Mouse (Mus musculus): ENCODE measurements at regions not wholly inside any gene's neighbourhood (a gene's known extent, or its start where the extent isn't known, plus 50 kb on each side); places are given as distances from the start of the nearest gene placed in this dataset.
"Not testable (repeated sequence)": the region's sequence is repeated elsewhere in the genome, so short reads cannot be mapped to it uniquely, and the experiment has no call there.

- Histone ChIP-seq H3K4me1 (ENCODE audit: control insufficient read depth, insufficient read depth, insufficient read length, low read length) (peaks cover 11% of the 10 kb centered on the region), H3K27ac (replicated peaks; ENCODE audit: low read depth, low read length) (peak overlapping the region; percentile 76), H3K4me3 (ENCODE audit: insufficient read depth, low read depth, low read length) (no peak overlapping the region)
Observed at GRCm38 (mm10) chr4:55650186-55650585, 117.9 kb upstream of the Klf4 start.

- peaks cover 11% of the 10 kb centered on the region for H3K4me1 ChIP-seq (ENCODE audit: control insufficient read depth, insufficient read depth, insufficient read length, low read length)
Observed at GRCm38 (mm10) chr4:55648376-55648775, 116.1 kb upstream of the Klf4 start.

DNA sequence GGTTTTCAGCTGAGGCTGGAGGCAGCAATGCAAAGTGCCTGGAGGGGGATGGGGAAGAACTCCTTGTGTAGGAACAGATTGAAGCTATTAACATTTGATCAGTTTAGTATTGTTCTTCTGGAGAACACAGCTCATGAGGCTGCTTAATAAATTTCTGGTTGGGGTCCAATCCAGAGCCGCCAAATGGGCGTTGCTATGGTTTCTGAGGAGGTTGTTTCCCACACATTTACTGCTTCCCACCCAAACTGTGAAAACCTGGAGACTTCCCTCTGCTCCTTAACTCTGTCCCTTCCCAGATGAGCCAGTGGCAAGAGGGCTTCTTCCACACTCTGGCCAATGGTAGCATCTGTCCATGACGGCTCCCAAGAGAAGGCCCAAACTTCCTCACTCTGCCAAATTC is 113.2 kb upstream of the Klf4 start:
- H3K27ac ChIP-seq (replicated peaks; ENCODE audit: low read depth, low read length): no peak overlapping the region
- H3K4me3 ChIP-seq (ENCODE audit: insufficient read depth, low read depth, low read length): no peak overlapping the region

More at GRCm38 (mm10) chr4:55648376-55648775, 116.1 kb upstream of the Klf4 start:
- no peak overlapping the region for H3K4me3 ChIP-seq (ENCODE audit: insufficient read depth, low read depth, low read length)
- no peak overlapping the region for H3K27ac ChIP-seq (replicated peaks; ENCODE audit: low read depth, low read length)

DNA sequence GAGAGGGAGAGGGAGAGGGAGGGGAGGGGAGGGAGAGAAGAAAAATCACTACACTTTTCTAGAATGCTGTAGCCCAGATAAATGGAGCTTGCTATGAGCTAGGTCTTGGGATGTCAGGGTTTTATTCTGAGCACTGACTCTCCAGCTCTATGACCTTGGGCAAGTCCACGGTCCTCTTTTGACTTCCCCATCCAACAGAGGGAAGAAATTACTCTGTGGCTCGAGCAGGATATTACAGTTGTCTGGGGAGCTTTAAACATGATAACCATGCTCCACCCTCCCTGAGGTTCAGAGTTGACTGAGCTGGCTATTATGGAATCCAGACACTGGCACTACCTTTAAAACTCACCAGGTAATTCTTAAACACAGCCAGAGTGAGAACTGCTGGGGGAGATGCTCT is 112.6 kb upstream of the Klf4 start:
- H3K4me1 ChIP-seq (ENCODE audit: control insufficient read depth, insufficient read depth, insufficient read length, low read length): no peaks in the 10 kb centered on the region
- H3K4me3 ChIP-seq (ENCODE audit: insufficient read depth, low read depth, low read length): no peak overlapping the region
- H3K27ac ChIP-seq (replicated peaks; ENCODE audit: low read depth, low read length): no peak overlapping the region

More for the DNA sequence above, 113.2 kb upstream of the Klf4 start:
- H3K4me1 ChIP-seq (ENCODE audit: control insufficient read depth, insufficient read depth, insufficient read length, low read length): peaks cover 4% of the 10 kb centered on the region; the same call in 1 of the 2 replicates

DNA sequence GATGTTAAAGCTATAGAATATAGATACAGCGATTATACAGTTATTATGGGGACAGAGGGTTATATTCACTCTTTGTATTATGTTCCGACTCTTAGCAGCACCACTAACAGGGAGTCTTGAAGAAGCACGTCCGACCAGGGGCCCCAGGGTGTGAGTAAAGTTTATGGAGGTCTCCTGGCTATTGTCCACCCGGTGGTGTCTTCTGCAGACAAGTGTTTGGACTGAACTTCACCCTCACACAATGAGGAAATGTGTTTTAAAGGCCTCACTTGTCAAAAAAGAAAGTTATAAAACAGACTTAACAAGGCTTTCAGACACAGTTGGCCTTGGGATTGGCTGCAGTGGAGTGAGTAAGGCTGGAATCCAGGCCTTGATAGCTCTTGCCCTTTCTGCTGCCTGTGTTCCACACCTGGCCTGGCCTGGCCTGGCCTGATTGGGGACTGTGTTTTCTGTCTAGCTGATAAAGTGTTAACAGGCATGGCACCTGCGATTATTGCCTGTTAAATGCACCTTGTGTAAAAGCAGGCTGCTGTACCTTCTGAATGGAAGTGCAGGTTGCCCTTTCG is 102.8 kb upstream of the Klf4 start:
- Histone ChIP-seq H3K4me1 (ENCODE audit: control insufficient read depth, insufficient read depth, insufficient read length, low read length) (peaks cover 5% of the 10 kb centered on the region; the same call in 1 of the 2 replicates), H3K4me3 (ENCODE audit: insufficient read depth, low read depth, low read length) (no peak overlapping the region), H3K27ac (replicated peaks; ENCODE audit: low read depth, low read length) (no peak overlapping the region)

DNA sequence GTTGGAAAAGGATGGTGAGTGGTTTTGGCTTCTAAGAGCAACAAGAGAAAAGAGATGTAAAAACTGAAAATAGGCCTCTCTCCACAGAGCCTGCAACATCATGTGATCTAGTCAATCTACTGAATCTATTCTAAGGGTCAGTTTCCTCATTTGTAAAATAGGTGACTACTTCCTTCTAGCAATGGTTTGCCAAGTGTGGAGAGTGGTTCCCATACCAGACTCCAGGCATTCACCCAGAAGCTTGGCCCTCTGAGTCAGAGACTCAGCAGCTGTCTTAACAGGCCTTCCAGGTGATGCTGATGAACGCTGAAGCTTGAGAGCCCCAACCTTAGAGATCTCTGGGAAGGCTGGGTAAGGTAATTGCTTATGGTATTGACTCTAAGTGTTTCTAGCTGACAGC is 98.9 kb upstream of the Klf4 start:
- Histone ChIP-seq H3K4me3 (ENCODE audit: insufficient read depth, low read depth, low read length) (no peak overlapping the region), H3K4me1 (ENCODE audit: control insufficient read depth, insufficient read depth, insufficient read length, low read length) (peaks cover 5% of the 10 kb centered on the region; the same call in 1 of the 2 replicates), H3K27ac (replicated peaks; ENCODE audit: low read depth, low read length) (peak overlapping the region; percentile 68; the same call in 1 of the 2 replicates)

DNA sequence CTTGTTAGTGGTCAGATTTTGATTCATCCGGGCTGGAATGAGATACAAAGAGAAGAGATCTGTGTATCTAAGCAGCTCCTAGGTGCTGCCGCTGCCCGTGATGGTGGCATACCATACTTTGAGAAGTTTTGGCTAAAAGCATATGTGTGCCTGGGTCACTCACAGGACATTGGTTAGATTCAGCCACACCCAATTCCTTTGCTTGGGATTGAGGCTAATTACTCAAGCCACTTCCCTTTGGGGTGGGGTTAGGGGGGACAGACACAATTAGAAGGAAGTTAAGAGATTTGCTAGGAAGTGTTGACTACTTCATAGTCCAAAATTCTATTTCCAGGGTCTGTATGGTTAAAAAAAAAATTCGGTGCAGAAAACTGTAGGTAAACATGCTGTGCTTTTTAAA is 97.9 kb upstream of the Klf4 start:
- peak overlapping the region; percentile 47 for H3K27ac ChIP-seq (replicated peaks; ENCODE audit: low read depth, low read length)
- H3K4me1 ChIP-seq (ENCODE audit: control insufficient read depth, insufficient read depth, insufficient read length, low read length); H3K4me3 ChIP-seq (ENCODE audit: insufficient read depth, low read depth, low read length): not testable (repeated sequence)

DNA sequence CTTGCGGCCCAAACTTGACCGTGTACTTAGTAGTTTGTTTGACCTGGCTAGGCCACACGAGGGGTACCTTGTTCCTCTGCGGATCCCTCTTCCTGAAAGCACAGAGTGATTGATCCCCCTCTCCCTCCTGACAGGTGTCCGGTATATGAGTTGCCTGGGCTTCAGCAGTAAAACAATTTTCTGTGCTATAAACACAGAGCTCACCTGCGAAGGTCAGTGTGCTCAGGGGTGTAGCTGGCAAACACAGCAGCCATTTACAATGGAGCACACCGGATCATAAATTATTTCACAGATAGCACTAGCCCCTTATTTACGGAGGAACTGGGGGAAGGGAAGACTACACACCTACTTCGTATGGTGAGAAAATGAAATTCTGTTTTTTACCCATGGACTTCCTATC is 92.5 kb upstream of the Klf4 start:
- no peak overlapping the region for H3K4me3 ChIP-seq (ENCODE audit: insufficient read depth, low read depth, low read length)
- H3K4me1 ChIP-seq (ENCODE audit: control insufficient read depth, insufficient read depth, insufficient read length, low read length): peaks cover 13% of the 10 kb centered on the region
- no peak overlapping the region for H3K27ac ChIP-seq (replicated peaks; ENCODE audit: low read depth, low read length)

DNA sequence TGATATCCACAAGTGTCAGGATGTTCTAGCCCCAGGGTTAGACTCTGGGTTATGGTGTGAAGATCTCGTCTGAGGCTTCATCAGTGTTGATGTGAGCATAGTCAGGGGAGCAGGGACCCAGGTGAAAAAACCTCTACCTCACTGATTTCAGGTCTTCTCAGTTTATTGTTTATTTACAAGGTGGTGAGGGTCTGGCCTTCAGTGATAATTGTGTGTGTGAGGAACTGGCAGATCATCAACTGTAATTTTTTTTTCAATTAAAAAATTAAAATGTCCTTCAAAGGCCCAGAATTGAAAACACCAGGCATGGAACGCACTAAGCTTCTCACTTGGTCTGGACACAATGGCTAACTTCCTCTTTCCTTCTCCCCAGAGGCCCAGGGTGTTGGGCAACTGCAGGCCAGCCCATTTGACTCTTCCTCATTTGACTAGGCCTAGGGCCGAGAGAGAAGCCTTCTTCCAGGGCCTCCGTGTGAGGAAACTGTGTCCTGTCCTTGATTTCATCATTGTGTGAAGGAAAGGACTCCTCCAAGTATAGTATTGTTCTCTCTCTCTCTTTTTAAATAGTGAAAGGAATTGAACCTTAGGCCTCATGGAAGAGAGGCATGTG is 91.0 kb upstream of the Klf4 start:
- peak overlapping the region; percentile 69 for H3K27ac ChIP-seq (replicated peaks; ENCODE audit: low read depth, low read length)
- H3K4me1 ChIP-seq (ENCODE audit: control insufficient read depth, insufficient read depth, insufficient read length, low read length): peaks cover 17% of the 10 kb centered on the region
- H3K4me3 ChIP-seq (ENCODE audit: insufficient read depth, low read depth, low read length): no peak overlapping the region

GRCm38 (mm10) chr4:55622651-55623050 is 90.4 kb upstream of the Klf4 start:
- H3K27ac ChIP-seq (replicated peaks; ENCODE audit: low read depth, low read length): peak overlapping the region; percentile 69
- peaks cover 17% of the 10 kb centered on the region for H3K4me1 ChIP-seq (ENCODE audit: control insufficient read depth, insufficient read depth, insufficient read length, low read length)
- H3K4me3 ChIP-seq (ENCODE audit: insufficient read depth, low read depth, low read length): no peak overlapping the region

GRCm38 (mm10) chr4:55619891-55620290 is 87.6 kb upstream of the Klf4 start:
- peaks cover 17% of the 10 kb centered on the region for H3K4me1 ChIP-seq (ENCODE audit: control insufficient read depth, insufficient read depth, insufficient read length, low read length)
- no peak overlapping the region for H3K4me3 ChIP-seq (ENCODE audit: insufficient read depth, low read depth, low read length)
- H3K27ac ChIP-seq (replicated peaks; ENCODE audit: low read depth, low read length): peak overlapping the region; percentile 39

DNA sequence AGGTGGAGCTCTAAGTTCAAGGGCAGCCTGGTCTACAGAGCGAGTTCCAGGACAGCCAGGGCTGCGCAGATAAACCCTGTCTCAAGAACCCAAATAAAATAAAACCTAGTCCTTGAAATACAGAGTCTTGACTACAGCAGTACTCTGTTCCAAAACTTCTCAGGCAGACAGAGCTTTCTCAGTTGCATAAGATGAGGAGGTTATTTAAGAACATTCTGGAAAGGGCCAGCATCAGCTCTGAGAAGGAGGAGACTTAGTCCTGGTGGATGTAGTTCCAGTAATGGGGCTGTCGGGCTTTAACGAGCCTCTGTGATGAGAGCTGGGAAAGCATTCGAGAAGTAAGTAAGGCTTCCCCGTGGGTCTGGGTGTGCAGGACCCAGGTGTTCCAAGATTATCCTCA is 83.5 kb upstream of the Klf4 start:
- H3K27ac ChIP-seq (replicated peaks; ENCODE audit: low read depth, low read length): no peak overlapping the region; the same call in 1 of the 2 replicates
- peaks cover 4% of the 10 kb centered on the region; the same call in 1 of the 2 replicates for H3K4me1 ChIP-seq (ENCODE audit: control insufficient read depth, insufficient read depth, insufficient read length, low read length)
- no peak overlapping the region for H3K4me3 ChIP-seq (ENCODE audit: insufficient read depth, low read depth, low read length)

DNA sequence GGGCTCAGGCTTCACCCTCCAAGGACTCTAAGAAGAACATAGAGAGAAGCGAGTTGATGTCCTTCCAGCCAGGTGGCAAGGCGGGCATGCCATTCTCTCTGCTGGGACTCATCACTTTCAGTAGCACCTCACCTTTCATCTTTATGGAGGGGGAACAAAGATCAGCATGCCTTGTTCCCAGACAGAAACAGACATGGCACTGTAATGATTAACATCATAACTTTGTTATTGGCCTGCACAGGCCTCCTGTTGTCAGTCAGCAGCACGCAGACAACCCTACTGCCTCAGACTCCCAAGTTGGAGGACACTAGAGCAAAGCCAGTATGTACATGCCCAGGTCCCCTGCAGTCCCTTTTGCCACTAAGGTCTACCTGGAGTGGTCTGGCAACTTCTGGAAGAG is 81.3 kb upstream of the Klf4 start:
- Histone ChIP-seq H3K4me1 (ENCODE audit: control insufficient read depth, insufficient read depth, insufficient read length, low read length) (no peaks in the 10 kb centered on the region), H3K27ac (replicated peaks; ENCODE audit: low read depth, low read length) (no peak overlapping the region), H3K4me3 (ENCODE audit: insufficient read depth, low read depth, low read length) (no peak overlapping the region)

DNA sequence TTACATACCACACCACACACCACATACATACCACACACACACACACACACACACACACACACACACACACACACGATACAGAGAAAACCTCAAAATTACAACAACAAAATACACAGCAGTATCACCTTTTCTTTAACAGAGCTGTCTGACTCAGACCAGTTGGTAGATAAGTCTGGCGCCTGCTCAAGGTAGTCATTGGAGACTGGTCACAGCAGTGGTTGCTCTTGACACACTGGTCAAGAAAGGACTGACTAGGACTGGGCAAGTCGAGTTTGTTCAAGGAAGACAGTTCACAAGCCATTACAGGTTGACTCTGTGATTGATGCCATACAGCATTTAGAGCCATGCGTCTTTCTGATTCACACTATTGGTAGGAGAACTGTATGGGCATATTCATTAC is 78.7 kb upstream of the Klf4 start:
- H3K27ac ChIP-seq (replicated peaks; ENCODE audit: low read depth, low read length): no peak overlapping the region
- no peak overlapping the region for H3K4me3 ChIP-seq (ENCODE audit: insufficient read depth, low read depth, low read length)
- H3K4me1 ChIP-seq (ENCODE audit: control insufficient read depth, insufficient read depth, insufficient read length, low read length): no peaks in the 10 kb centered on the region

GRCm38 (mm10) chr4:55609214-55609613 is 76.9 kb upstream of the Klf4 start:
- H3K27ac ChIP-seq (replicated peaks; ENCODE audit: low read depth, low read length): no peak overlapping the region
- H3K4me3 ChIP-seq (ENCODE audit: insufficient read depth, low read depth, low read length): no peak overlapping the region

DNA sequence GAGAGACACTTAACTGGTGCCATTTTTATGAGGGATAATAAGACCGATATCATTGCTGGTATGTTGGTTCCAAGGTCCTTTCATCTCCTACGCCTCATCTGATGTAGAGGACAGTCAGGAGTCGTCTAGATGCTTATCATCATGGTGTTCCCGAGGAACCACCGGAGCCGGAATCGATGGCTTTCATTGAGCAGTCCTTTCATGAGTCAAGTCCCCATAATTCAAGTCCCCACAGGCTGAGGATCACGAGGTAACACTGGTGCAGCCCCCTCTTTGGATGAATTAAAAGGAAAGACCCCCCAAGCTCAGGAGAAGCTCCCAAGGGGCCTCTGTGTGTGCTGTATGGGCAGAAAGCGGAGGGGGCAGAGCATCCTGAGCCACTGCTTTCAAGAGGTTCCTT is 73.3 kb upstream of the Klf4 start:
- Histone ChIP-seq H3K4me1 (ENCODE audit: control insufficient read depth, insufficient read depth, insufficient read length, low read length) (peaks cover 15% of the 10 kb centered on the region; the same call in 1 of the 2 replicates), H3K4me3 (ENCODE audit: insufficient read depth, low read depth, low read length) (no peak overlapping the region), H3K27ac (replicated peaks; ENCODE audit: low read depth, low read length) (peak overlapping the region; percentile 88)

More at GRCm38 (mm10) chr4:55609214-55609613, 76.9 kb upstream of the Klf4 start:
- peaks cover 11% of the 10 kb centered on the region; the same call in 1 of the 2 replicates for H3K4me1 ChIP-seq (ENCODE audit: control insufficient read depth, insufficient read depth, insufficient read length, low read length)
